9 mouse cellular contexts compared by ENCODE assay signal in genomic region chr1:82787414-82787813, GRCm38 (mm10). TPM values are rescaled to one million over a fixed set of nuclear protein-coding genes. Genes with fewer than 3 reads are reported as not detected.
A peak's percentile ranks its signal among the peaks of the same experiment; 100 is the strongest.
DNase-seq lines count a peak whose midpoint lies in the region; ATAC-seq lines count a peak whose summit lies in the region.
"Had no signal": no experiment of that assay in that cellular context is flagged by ENCODE, and none has a peak within 500 bp of the region (broad histone marks: within the 10 kb centered on the region; RNA-seq: fewer than 3 reads in every experiment).

No protein-coding gene starts in this region.

- DNase-seq in 3134 (ENCODE audit: extremely low read depth, insufficient read length, low spot score) (peak; percentile 61), adipocyte (ENCODE audit: low spot score) (peak; percentile 92)
- peak; percentile 81 for DNase-seq in embryo, embryonic 10 days (ENCODE audit: low spot score)
- DNase-seq in gastrocnemius, postnatal 25 days: peak; percentile 47
- peak; percentile 73 for DNase-seq in induced T-regulatory cell, adult 2 months (ENCODE audit: low read depth)
- DNase-seq in left cerebral cortex, adult 8-10 months (ENCODE audit: low spot score in 2 of 2): peak; percentile 13 to 40
- DNase-seq in right cerebral cortex, postnatal 36 days (ENCODE audit: low spot score in 2 of 2): peak; percentile 39 to 53

- ATAC-seq in megakaryocyte-erythroid progenitor cell, adult 5-6 weeks (replicated peaks; ENCODE audit: low FRiP score, low TSS enrichment, poor library complexity, severe bottlenecking): peak; percentile 72; the same call in 1 of the 2 replicates

RNA-seq across cellular contexts. Expression of gene Gm47791, which starts 16.4 kb away (rescaled TPM):
- not detected for total RNA-seq in gastrocnemius, postnatal 25 days (2021)
- not detected for total RNA-seq in left cerebral cortex, adult 8-10 months (2022)
- total RNA-seq in megakaryocyte-erythroid progenitor cell, adult 5-6 weeks (2014; fragmentation: Nextera tagmentation): not detected in 2 replicates
- total RNA-seq in megakaryocyte-erythroid progenitor cell, adult 5-6 weeks (2017): not detected in 2 replicates
- total RNA-seq: adrenal gland, postnatal 4 days had no signal

RNA-seq across cellular contexts. Expression of gene Tm4sf20, which starts 19.2 kb away (rescaled TPM):
- total RNA-seq in gastrocnemius, postnatal 25 days (2021): not detected
- not detected for total RNA-seq in left cerebral cortex, adult 8-10 months (2022)
- total RNA-seq in megakaryocyte-erythroid progenitor cell, adult 5-6 weeks (2014; fragmentation: Nextera tagmentation): not detected in 2 replicates
- not detected in 2 replicates for total RNA-seq in megakaryocyte-erythroid progenitor cell, adult 5-6 weeks (2017)
- total RNA-seq: adrenal gland, postnatal 4 days had no signal

RNA-seq across cellular contexts. Expression of gene Agfg1, which starts 51.9 kb away (rescaled TPM):
- 10 to 100 TPM; 23.3 to 24.9 TPM for total RNA-seq in gastrocnemius, postnatal 25 days (2021)
- 10 to 100 TPM; 59.0 to 69.1 (median 62.1) TPM for total RNA-seq in left cerebral cortex, adult 8-10 months (2022)
- total RNA-seq in megakaryocyte-erythroid progenitor cell, adult 5-6 weeks (2014; fragmentation: Nextera tagmentation): 30.1 and 39.6 TPM in 2 replicates
- 32.5 and 42.1 TPM in 2 replicates for total RNA-seq in megakaryocyte-erythroid progenitor cell, adult 5-6 weeks (2017)

Comparison
In these comparisons a context has a peak if more than half of its experiments do, and no peak if none do; other contexts are left out.
1. Peak in every context shown above with its lines: DNase-seq and ATAC-seq.
2. DNase-seq: peak in every context shown above with its lines; median percentile 92 in adipocyte; 81 in embryo, embryonic 10 days; 73 in induced T-regulatory cell, adult 2 months; 61 in 3134; 47 in gastrocnemius, postnatal 25 days; 46 in right cerebral cortex, postnatal 36 days; 26 in left cerebral cortex, adult 8-10 months.